Mouse (Mus musculus) limb, embryonic 10.5 days (tissue): ENCODE measurements around the gene Olfr1000. TPM values are rescaled to one million over a fixed set of nuclear protein-coding genes. Genes with fewer than 3 reads are reported as not detected.
"Not testable (repeated sequence)": the region's sequence is repeated elsewhere in the genome, so short reads cannot be mapped to it uniquely, and the experiment has no call there.

ENCODE experiments used
- DNase-seq: peaks from one replicate; pipeline ENCODE4 v3.0.0-alpha.2; 2017; ENCODE audit warnings: low spot score
- H3K27ac ChIP-seq: fragments of 300-500 bp; sonication (generic); 2 replicates; pipeline ENCODE4 v1.5.1; 2016; ENCODE audit warnings: mild to moderate bottlenecking
- H3K27me3 ChIP-seq: fragments of 300-500 bp; sonication (generic); 2 replicates; pipeline ENCODE4 v1.6.1; 2016; ENCODE audit warnings: low read depth, mild to moderate bottlenecking; ENCODE audit not compliant: poor library complexity, severe bottlenecking
- H3K36me3 ChIP-seq: fragments of 300-500 bp; sonication (generic); 2 replicates; pipeline ENCODE4 v1.6.1; 2016; ENCODE audit warnings: mild to moderate bottlenecking, moderate library complexity
- H3K4me1 ChIP-seq: fragments of 300-500 bp; sonication (generic); 2 replicates; pipeline ENCODE4 v1.6.1; 2016
- H3K4me3 ChIP-seq: fragments of 300-500 bp; sonication (generic); 2 replicates; pipeline ENCODE4 v1.5.1; 2016; ENCODE audit warnings: mild to moderate bottlenecking, moderate library complexity
- H3K9me3 ChIP-seq: fragments of 300-500 bp; sonication (generic); replicated peaks from 2 replicates; pipeline ENCODE4 v1.6.1; 2016; ENCODE audit warnings: mild to moderate bottlenecking
- WGBS: fragments of 180-500 bp; shearing (Covaris S2); methylation state at CpG from one replicate; pipeline ENCODE4 v1.1.7; 2016; 5-methylcytosine and 5-hydroxymethylcytosine counted together
- polyA plus RNA-seq: library from polyadenylated mRNA; unstranded; fragments of >200 nt; fragmentation: Nextera tagmentation; extraction: Ambion mirVana; gene quantifications from 2 replicates; pipeline ENCODE4 v1.2.1, GENCODE M21; 2016

The Olfr1000 gene
- not detected in 2 replicates for polyA plus RNA-seq

DNA sequence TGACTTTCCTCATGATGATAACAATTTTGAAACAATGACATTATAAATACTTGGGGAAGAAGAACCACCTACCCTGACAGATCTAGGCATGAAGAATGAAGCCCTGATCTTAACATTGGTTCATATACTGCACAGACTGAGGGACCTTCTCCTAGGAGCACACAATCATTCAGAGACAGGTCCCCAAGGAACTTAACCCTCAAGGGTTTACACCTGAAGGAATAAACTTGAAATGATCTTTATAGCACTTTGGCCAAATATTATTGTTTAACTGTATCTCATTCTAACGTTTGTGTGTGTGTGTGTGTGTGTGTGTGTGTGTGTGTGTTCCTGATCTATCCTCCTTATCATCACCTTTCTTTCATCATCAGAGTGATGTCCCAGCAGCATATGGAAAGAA lies at the start of gene Olfr1000:
Gene Olfr1000, minus strand, starts transcription at position 101 of the 400 bp plus-strand sequence.
- no peaks in the 10 kb centered on the region for H3K27me3 ChIP-seq
- WGBS = 75% methylated on average over 1 of the region's 1 CpGs
- no peak for DNase-seq

DNA sequence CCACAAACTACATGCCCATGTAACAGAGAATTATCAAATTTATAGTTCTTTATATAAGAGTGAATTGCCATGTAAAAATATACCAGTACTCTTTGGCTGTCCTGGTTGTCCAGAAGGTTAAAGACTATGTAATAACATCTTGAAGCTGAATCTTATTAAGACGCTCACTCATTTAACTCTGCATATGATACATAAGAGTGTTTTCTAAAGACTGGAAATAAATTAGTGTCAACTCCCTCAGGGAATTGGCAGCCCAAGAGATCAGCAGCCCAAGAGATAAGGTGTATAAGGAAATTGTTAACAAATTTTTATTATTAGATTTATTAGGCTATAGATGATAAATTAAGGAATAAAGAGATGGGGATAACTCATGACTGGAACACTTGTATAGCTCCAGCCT lies 38.9 kb upstream of the Olfr1000 start, which contains the start of gene Olfr1002:
Gene Olfr1002, minus strand, starts transcription at position 101 of the 400 bp plus-strand sequence.
- Histone ChIP-seq H3K27ac (no peak within 1 kb of the TSS), H3K4me1 (no peaks in the 10 kb centered on the region), H3K36me3 (no peaks in the 10 kb centered on the region), H3K27me3 (no peaks in the 10 kb centered on the region), H3K4me3 (no peak within 1 kb of the TSS), H3K9me3 (no peaks in the 10 kb centered on the region)
- no peak for DNase-seq
- WGBS = 95% methylated on average over 1 of the region's 1 CpGs

More for the DNA sequence above, at the start of gene Olfr1000:
- no peaks in the 10 kb centered on the region for H3K36me3 ChIP-seq
- no peak within 1 kb of the TSS for H3K27ac ChIP-seq
- H3K4me1 ChIP-seq = no peaks in the 10 kb centered on the region
- no peaks in the 10 kb centered on the region for H3K9me3 ChIP-seq
- no peak within 1 kb of the TSS for H3K4me3 ChIP-seq

GRCm38 (mm10) chr2:85588648-85589047 lies 23.1 kb downstream of the Olfr1000 start, which contains the start of gene Olfr998:
TSS of gene Olfr998 (plus strand) at chr2:85588948.
- not testable (repeated sequence) for DNase-seq, H3K9me3 ChIP-seq, H3K4me1 ChIP-seq, H3K27ac ChIP-seq, H3K27me3 ChIP-seq, H3K36me3 ChIP-seq, H3K4me3 ChIP-seq
- WGBS = 93% methylated on average over 2 of the region's 2 CpGs

GRCm38 (mm10) chr2:85578915-85579314 lies 32.8 kb downstream of the Olfr1000 start, which contains the start of gene Olfr996:
TSS of gene Olfr996 (plus strand) at chr2:85579215.
- no peaks in the 10 kb centered on the region for H3K36me3 ChIP-seq
- H3K9me3 ChIP-seq = no peaks in the 10 kb centered on the region
- no peak within 1 kb of the TSS for H3K27ac ChIP-seq
- H3K4me3 ChIP-seq = no peak within 1 kb of the TSS
- H3K27me3 ChIP-seq = no peaks in the 10 kb centered on the region
- DNase-seq = no peak
- no peaks in the 10 kb centered on the region for H3K4me1 ChIP-seq

GRCm38 (mm10) chr2:85561187-85561586 lies 50.5 kb downstream of the Olfr1000 start:
- no peak for DNase-seq
- 25% methylated on average over 4 of the region's 4 CpGs for WGBS

GRCm38 (mm10) chr2:85560226-85560625 lies 51.5 kb downstream of the Olfr1000 start:
- Histone ChIP-seq H3K27ac (no peak overlapping the region), H3K9me3 (no peaks in the 10 kb centered on the region), H3K4me3 (no peak overlapping the region), H3K36me3 (no peaks in the 10 kb centered on the region), H3K4me1 (no peaks in the 10 kb centered on the region), H3K27me3 (no peaks in the 10 kb centered on the region)
- 72% methylated on average over 4 of the region's 4 CpGs for WGBS
- DNase-seq = no peak

More at GRCm38 (mm10) chr2:85561187-85561586, 50.5 kb downstream of the Olfr1000 start:
- Histone ChIP-seq H3K4me1 (no peaks in the 10 kb centered on the region), H3K4me3 (no peak overlapping the region), H3K27me3 (no peaks in the 10 kb centered on the region), H3K27ac (no peak overlapping the region), H3K9me3 (no peaks in the 10 kb centered on the region), H3K36me3 (no peaks in the 10 kb centered on the region)

Other genes with a start within 250 kb of the Olfr1000 start
- gene Olfr988, start 248.7 kb downstream of the Olfr1000 start, polyA plus RNA-seq = not detected in 2 replicates
- not detected in 2 replicates for gene Olfr992, start 202.4 kb downstream of the Olfr1000 start, polyA plus RNA-seq
- not detected in 2 replicates for gene Olfr993, start 197.0 kb downstream of the Olfr1000 start, polyA plus RNA-seq
- not detected in 2 replicates for gene Olfr994, start 175.5 kb downstream of the Olfr1000 start, polyA plus RNA-seq
- not detected in 2 replicates for gene Olfr995, start 168.3 kb downstream of the Olfr1000 start, polyA plus RNA-seq
- gene 4833423E24Rik, start 92.9 kb downstream of the Olfr1000 start, polyA plus RNA-seq = not detected in 2 replicates
- not detected in 2 replicates for gene Olfr996, start 32.7 kb downstream of the Olfr1000 start, polyA plus RNA-seq
- not detected in 2 replicates for gene Olfr998, start 23.0 kb downstream of the Olfr1000 start, polyA plus RNA-seq
- not detected in 2 replicates for gene Olfr1002, start 38.8 kb upstream of the Olfr1000 start, polyA plus RNA-seq
- gene Olfr154, start 52.6 kb upstream of the Olfr1000 start, polyA plus RNA-seq = not detected in 2 replicates
- not detected in 2 replicates for gene Olfr1006, start 66.9 kb upstream of the Olfr1000 start, polyA plus RNA-seq
- gene Olfr1008, start 77.5 kb upstream of the Olfr1000 start, polyA plus RNA-seq = not detected in 2 replicates
- not detected in 2 replicates for gene Olfr1009, start 103.5 kb upstream of the Olfr1000 start, polyA plus RNA-seq
- gene Olfr1012, start 150.9 kb upstream of the Olfr1000 start, polyA plus RNA-seq = not detected in 2 replicates
- not detected in 2 replicates for gene Olfr1013, start 155.2 kb upstream of the Olfr1000 start, polyA plus RNA-seq
- gene Olfr1014, start 160.8 kb upstream of the Olfr1000 start, polyA plus RNA-seq = not detected in 2 replicates
- not detected in 2 replicates for gene Olfr1015, start 170.1 kb upstream of the Olfr1000 start, polyA plus RNA-seq
- gene Olfr1016, start 190.6 kb upstream of the Olfr1000 start, polyA plus RNA-seq = not detected in 2 replicates
- gene Olfr1018, start 206.6 kb upstream of the Olfr1000 start, polyA plus RNA-seq = not detected in 2 replicates
- gene Olfr1019, start 233.6 kb upstream of the Olfr1000 start, polyA plus RNA-seq = not detected in 2 replicates
- gene Olfr1020, start 235.1 kb upstream of the Olfr1000 start, polyA plus RNA-seq = not detected in 2 replicates